Mouse (Mus musculus): ENCODE measurements at regions not wholly inside any gene's neighbourhood (a gene's known extent, or its start where the extent isn't known, plus 50 kb on each side); places are given as distances from the start of the nearest gene placed in this dataset.
"Not testable (repeated sequence)": the region's sequence is repeated elsewhere in the genome, so short reads cannot be mapped to it uniquely, and the experiment has no call there.

- Histone ChIP-seq H3K27ac (no peak overlapping the region), H3K4me3 (no peak overlapping the region)
- no peak for DNase-seq (ENCODE audit: low spot score in 2 of 2)
- TF ChIP-seq CTCF (conservative IDR thresholded peaks at IDR 0.05), result no peak
Measured at GRCm38 (mm10) chr14:84157412-84157811, 286.0 kb upstream of the Pcdh17 start.

- H3K4me3 ChIP-seq, result no peak overlapping the region
- no peak for TF ChIP-seq CTCF (conservative IDR thresholded peaks at IDR 0.05)
- DNase-seq (ENCODE audit: low spot score in 2 of 2), result peak; percentile 69 to 80
- H3K27ac ChIP-seq, result peak overlapping the region; percentile 52; the same call in 1 of the 2 replicates
Measured at GRCm38 (mm10) chr14:84175446-84175845, 267.9 kb upstream of the Pcdh17 start.

DNA sequence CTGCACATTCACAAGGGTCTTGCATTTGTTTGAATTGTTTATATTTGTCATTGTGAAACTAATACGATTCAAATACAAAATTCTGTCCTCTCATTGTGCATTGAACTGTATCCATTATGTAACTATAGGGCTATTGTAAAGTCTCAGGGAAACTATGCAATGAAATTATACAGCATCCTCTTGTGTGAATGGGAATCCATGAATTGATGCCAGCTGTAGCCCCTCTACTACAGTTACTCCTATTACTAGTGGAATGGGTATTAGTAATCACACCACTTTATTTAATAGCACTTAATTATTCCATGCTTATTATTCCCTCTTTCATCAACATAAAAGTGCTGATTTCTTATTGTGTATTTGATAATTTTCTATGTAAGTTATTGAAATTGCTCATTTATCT is 232.4 kb upstream of the Pcdh17 start:
- DNase-seq (ENCODE audit: low spot score in 2 of 2), result no peak
- Histone ChIP-seq H3K27ac (no peak overlapping the region), H3K4me3 (no peak overlapping the region)
- no peak for TF ChIP-seq CTCF (conservative IDR thresholded peaks at IDR 0.05)

GRCm38 (mm10) chr14:84222996-84223395 is 220.4 kb upstream of the Pcdh17 start:
- DNase-seq (ENCODE audit: low spot score in 2 of 2), result no peak
- no peak overlapping the region for H3K27ac ChIP-seq
- no peak overlapping the region for H3K4me3 ChIP-seq
- TF ChIP-seq CTCF (conservative IDR thresholded peaks at IDR 0.05), result no peak

GRCm38 (mm10) chr14:84223924-84224323 is 219.4 kb upstream of the Pcdh17 start:
- H3K27ac ChIP-seq, result no peak overlapping the region
- no peak for TF ChIP-seq CTCF (conservative IDR thresholded peaks at IDR 0.05)
- DNase-seq (ENCODE audit: low spot score in 2 of 2), result no peak
- H3K4me3 ChIP-seq, result no peak overlapping the region

DNA sequence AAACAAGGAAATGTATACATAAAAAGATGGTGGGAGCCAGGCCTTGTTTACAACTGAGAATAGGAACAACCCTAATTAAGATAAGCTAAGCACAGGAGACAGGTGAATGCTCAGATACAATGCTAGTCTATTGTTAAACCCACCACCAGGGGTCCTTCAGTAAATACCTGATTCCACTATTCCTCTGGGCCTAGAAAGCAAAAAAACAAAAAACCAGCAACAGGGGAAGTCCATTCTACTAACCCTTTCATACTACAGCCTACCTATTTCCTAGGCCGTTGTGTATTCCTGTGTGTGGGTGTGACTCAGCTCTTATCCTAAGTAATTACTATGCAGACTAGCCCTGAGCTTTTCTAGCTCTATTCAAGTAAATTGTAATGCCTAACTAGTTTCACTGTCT is 195.4 kb upstream of the Pcdh17 start:
- H3K4me3 ChIP-seq; DNase-seq (ENCODE audit: low spot score in 2 of 2); H3K27ac ChIP-seq: not testable (repeated sequence)

GRCm38 (mm10) chr14:84252583-84252982 is 190.8 kb upstream of the Pcdh17 start:
- Histone ChIP-seq H3K4me3 (no peak overlapping the region), H3K27ac (no peak overlapping the region)
- no peak for DNase-seq (ENCODE audit: low spot score in 2 of 2)
- no peak for TF ChIP-seq CTCF (conservative IDR thresholded peaks at IDR 0.05)

GRCm38 (mm10) chr14:84257671-84258070 is 185.7 kb upstream of the Pcdh17 start:
- peak; percentile 79 for TF ChIP-seq CTCF (conservative IDR thresholded peaks at IDR 0.05)
- DNase-seq (ENCODE audit: low spot score in 2 of 2), result peak; percentile 37
- Histone ChIP-seq H3K27ac (no peak overlapping the region), H3K4me3 (no peak overlapping the region)

DNA sequence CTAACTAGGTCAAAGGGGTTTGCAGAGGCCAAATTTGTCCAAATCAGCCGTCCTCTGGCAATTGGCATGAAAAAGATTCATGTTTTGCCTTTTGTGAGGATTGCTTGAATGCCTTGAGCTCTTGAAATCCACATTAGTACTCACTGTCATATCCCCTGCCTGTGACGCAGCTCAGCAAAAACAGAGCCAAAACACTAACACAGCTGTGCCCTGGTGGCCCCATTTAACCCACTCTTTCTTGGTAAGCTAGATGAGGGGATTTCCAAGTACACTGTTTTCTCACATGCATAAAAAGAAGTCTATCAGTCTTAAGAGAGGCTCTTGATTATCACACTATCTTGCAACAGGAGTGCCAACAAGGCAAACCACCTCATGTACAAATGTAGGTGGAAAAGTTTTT is 184.7 kb upstream of the Pcdh17 start:
- TF ChIP-seq CTCF (conservative IDR thresholded peaks at IDR 0.05), result no peak

GRCm38 (mm10) chr14:84263936-84264335 is 179.4 kb upstream of the Pcdh17 start:
- TF ChIP-seq CTCF (conservative IDR thresholded peaks at IDR 0.05), result no peak
- DNase-seq (ENCODE audit: low spot score in 2 of 2), result no peak
- Histone ChIP-seq H3K27ac (no peak overlapping the region), H3K4me3 (no peak overlapping the region)

More for the DNA sequence above, 184.7 kb upstream of the Pcdh17 start:
- DNase-seq (ENCODE audit: low spot score in 2 of 2), result no peak
- Histone ChIP-seq H3K27ac (no peak overlapping the region), H3K4me3 (no peak overlapping the region)

GRCm38 (mm10) chr14:84266217-84266616 is 177.1 kb upstream of the Pcdh17 start:
- no peak for DNase-seq (ENCODE audit: low spot score in 2 of 2)
- H3K4me3 ChIP-seq, result no peak overlapping the region
- no peak for TF ChIP-seq CTCF (conservative IDR thresholded peaks at IDR 0.05)
- H3K27ac ChIP-seq, result no peak overlapping the region

GRCm38 (mm10) chr14:84283440-84284203 is 159.7 kb upstream of the Pcdh17 start:
- no peak for TF ChIP-seq CTCF (conservative IDR thresholded peaks at IDR 0.05)
- Histone ChIP-seq H3K27ac (no peak overlapping the region), H3K4me3 (no peak overlapping the region)
- no peak for DNase-seq (ENCODE audit: low spot score in 2 of 2)

DNA sequence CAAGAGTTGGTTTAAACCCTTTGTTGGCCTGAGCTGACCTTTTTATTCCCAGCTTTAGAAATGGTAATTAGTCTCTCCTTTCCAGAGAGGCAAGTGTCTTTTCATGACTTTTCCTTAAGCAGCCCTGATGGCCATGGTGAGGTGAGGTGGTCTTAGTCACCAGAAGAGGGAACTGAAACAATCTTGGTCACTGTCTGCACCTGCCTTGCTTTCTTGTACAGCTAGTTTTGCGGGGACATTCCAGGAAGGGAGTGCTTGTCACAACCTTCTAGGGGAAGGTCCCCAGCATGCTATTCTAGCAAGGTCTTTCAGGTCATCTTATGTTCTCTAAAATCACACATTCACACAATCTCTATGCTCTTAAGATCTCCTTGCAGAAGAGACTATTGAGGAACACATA is 122.6 kb upstream of the Pcdh17 start:
- no peak for TF ChIP-seq CTCF (conservative IDR thresholded peaks at IDR 0.05)
- H3K4me3 ChIP-seq, result no peak overlapping the region

DNA sequence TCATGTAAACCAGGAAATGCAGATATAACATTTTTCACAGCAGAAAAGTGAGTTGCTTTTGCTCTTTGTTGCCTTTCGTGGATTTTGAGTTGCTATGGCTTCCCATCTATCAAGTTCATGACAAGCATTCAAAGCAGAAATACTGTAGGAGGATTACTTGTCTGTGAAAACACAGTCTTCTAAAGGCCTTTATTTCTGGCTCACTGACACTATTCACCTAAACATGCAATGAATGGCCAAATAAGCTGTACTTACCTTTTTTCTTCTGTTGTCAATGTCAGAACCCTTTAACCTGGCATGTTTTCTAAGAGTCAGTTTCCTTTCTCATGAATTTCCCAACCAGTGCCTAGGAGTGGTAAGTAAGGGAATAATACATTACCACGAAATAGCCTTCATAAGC is 103.8 kb upstream of the Pcdh17 start:
- no peak for TF ChIP-seq CTCF (conservative IDR thresholded peaks at IDR 0.05)
- no peak overlapping the region for H3K27ac ChIP-seq
- DNase-seq (ENCODE audit: low spot score in 2 of 2), result no peak
- no peak overlapping the region for H3K4me3 ChIP-seq

More for the DNA sequence above, 122.6 kb upstream of the Pcdh17 start:
- no peak overlapping the region for H3K27ac ChIP-seq
- DNase-seq (ENCODE audit: low spot score in 2 of 2), result no peak
